Mouse (Mus musculus) MEL (cell line): ENCODE measurements around the gene Bbs9.

Experiments
- GATA1 ChIP-seq: IDR thresholded peaks from 2 replicates; pipeline ENCODE4 v1.6.1; 2011; ENCODE audit warnings: low read depth, low read length, improper control_type of control experiment
- POLR2A ChIP-seq, 2 experiments: IDR thresholded peaks; 2 replicates each; pipeline ENCODE4 v1.6.1; 2011 to 2012; ENCODE audit warnings: low read length in 2 of 2, mild to moderate bottlenecking in 2 of 2, control low read depth in 1 of 2, improper control_type of control experiment in 1 of 2, low read depth in 1 of 2, moderate library complexity in 1 of 2; ENCODE audit not compliant: control insufficient read depth in 1 of 2, insufficient read depth in 1 of 2, poor library complexity in 1 of 2

- peak; percentile 98 to 100 for TF ChIP-seq POLR2A (IDR thresholded peaks at IDR 0.05; ENCODE audit: control insufficient read depth in 1 of 2, insufficient read depth in 1 of 2, low read depth in 1 of 2, low read length in 2 of 2, poor library complexity in 1 of 2)
- no peak for TF ChIP-seq GATA1
These were observed 7.2 kb upstream of the Bbs9 start for GRCm38 (mm10) chr9:22468170-22468898.
